Mouse (Mus musculus) cerebellum, adult 8-10 months (tissue): ENCODE measurements at regions not wholly inside any gene's neighbourhood (a gene's known extent, or its start where the extent isn't known, plus 50 kb on each side); places are given as distances from the start of the nearest gene placed in this dataset.

Experiments used
- DNase-seq: peaks from one replicate; pipeline ENCODE4 v3.0.0; 2022

- DNase-seq, result no peak
Observed at GRCm38 (mm10) chr11:38886466-38886865, 1650.7 kb upstream of the Tenm2 start.

GRCm38 (mm10) chr11:38861622-38862345 is 1626.0 kb upstream of the Tenm2 start:
- no peak for DNase-seq

- no peak for DNase-seq
Observed at GRCm38 (mm10) chr11:38856645-38857044, 1620.9 kb upstream of the Tenm2 start.

GRCm38 (mm10) chr11:38829148-38829547 is 1593.4 kb upstream of the Tenm2 start:
- no peak for DNase-seq

DNA sequence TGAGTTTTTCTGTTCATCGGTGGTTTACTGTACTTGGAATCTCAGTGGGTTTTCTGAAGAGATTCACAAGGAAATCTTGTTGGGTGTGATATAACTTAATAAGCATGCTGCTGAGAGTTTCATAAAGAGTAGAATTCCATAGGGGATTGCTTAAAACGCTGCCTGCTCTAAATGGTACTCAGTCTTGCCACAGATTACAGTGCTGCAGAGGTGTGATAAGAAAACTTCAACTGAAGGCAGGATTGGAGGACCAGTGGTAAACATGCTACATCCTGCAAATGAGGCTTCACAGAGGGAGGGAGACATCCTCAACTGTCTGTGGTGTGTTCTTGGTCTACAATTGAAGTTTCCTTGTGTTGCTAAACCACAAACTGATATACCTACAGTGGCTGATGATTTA is 1592.6 kb upstream of the Tenm2 start:
- DNase-seq, result no peak

DNA sequence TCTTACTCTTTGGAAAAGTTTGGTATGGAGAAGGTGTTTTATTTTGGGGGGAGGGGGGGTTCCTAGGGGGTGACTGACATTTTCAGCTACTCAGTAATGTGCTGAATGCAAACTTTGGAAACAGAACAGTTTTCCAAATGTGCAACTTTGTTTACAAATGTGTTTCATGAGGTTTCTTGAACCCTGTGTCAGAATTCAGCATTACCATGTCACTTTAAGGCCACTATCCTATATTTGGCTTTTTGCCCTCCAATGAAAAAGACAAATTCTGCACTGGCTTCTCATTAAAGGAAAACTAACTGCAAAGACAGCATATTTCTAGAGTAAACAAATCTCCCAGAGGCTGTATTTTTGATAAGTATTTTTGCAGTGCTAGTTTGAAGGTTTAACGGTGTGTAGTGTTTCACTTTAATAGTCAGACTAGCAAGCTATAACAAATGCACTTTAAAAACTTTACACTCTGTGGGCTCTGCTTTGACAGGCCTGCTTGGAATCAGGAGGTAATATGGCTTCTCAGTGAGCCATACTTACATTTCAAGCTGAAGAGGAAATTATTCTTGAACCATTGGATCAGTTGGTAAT is 1589.5 kb upstream of the Tenm2 start:
- no peak for DNase-seq

DNA sequence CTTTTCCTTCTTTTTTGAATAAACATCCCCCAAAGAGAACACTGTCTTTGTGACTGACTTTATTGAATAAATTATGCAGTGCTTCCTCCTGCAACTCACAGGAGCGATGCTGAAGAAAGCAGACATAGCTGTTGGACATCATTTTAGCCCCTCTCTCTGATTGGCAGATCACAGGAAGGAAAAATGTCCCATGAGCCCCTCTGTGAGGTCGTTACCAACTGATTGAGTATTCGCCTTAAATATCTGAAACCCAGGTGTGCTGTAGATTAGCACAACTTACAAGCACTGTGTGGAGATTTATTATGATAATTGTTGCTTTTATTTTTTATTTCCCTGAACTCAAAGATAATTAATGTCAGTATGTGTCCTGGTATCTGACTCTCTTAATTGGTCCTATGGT is 1582.4 kb upstream of the Tenm2 start:
- DNase-seq, result no peak

- DNase-seq, result no peak
Observed at GRCm38 (mm10) chr11:38783548-38783947, 1547.8 kb upstream of the Tenm2 start.

- no peak for DNase-seq
Observed at GRCm38 (mm10) chr11:38779585-38779984, 1543.8 kb upstream of the Tenm2 start.

GRCm38 (mm10) chr11:38762241-38762640 is 1526.5 kb upstream of the Tenm2 start:
- DNase-seq, result no peak

DNA sequence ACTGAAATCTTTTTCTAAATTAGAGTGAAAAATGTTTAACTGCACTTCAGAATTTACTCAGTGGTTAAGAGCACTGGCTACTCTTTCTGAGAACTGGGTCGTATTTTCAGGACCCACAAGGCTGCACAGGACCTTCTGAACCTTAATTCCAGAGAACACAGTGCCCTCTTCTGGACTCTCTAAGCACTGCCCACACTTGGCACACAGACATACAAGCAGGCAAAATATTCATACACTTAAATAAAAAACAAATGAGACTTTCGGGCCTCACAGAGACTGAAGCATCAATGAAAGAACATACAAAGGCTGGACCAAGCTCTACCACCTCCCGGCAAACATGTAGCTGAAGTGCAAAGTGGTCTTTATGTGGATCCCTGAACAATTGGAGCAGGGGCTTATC is 1511.8 kb upstream of the Tenm2 start:
- DNase-seq, result peak; percentile 9

DNA sequence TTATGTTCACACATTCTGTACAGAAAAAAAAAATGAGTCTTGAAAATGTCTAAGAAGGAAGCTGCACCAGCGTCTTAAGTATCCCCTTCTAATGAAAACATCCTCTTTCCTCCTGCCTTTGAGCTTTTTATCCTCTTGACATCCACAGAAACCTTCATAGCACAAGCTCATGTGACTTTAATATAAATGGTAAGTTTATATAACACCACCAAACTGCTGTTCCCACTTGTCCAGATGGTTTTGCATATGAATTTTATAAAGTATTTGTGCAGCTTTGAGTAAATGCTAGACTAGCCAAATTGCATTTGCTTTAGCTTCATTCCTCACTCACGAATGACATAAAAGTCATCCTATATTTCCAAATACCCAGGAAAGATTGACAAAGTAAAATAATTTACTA is 1493.3 kb upstream of the Tenm2 start:
- DNase-seq, result no peak

- DNase-seq, result no peak
Observed at GRCm38 (mm10) chr11:38715697-38716096, 1479.9 kb upstream of the Tenm2 start.

- DNase-seq, result no peak
Observed at GRCm38 (mm10) chr11:38681264-38681663, 1445.5 kb upstream of the Tenm2 start.

DNA sequence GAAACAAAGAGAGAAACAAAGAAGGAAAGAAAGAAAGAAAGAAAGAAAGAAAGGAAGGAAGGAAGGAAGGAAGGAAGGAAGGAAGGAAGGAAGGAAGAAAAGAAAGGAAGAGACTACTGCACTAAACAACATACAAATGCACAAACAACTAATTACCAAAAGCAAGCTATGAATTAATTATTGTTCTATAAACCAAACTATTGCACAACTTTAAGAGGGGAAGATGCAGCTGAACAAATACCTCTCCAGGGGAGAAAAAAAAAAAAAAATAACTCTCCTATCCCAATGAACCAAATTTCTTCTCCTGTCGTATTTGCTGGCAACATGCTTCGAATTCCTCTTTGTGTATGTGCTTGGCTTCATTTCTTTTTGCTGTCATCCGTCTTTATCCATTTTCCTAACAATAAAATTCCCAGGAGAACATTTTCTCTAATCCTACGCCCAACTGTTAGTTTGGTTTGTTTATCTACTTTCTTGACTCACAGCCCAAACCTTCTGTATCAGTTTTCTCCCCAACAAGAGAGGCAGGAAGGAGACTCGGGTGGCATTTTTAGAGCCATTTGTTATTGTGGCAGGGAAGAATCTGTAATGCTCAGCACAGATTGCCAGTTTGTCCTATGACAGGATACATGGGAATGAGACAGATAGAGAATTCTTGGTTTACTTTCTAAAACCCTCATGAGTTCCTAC is 1437.7 kb upstream of the Tenm2 start:
- DNase-seq, result no peak
